Mouse (Mus musculus) cortical plate, adult 2 months (tissue): Measurements from ENCODE around the gene Slc7a7.

Experiments used
- CTCF ChIP-seq: fragments of 200-500 bp; IDR thresholded peaks from 2 replicates; pipeline ENCODE4 v1.5.1; 2011; ENCODE audit warnings: mild to moderate bottlenecking, control low read depth, low read length; ENCODE audit not compliant: insufficient read depth; ENCODE audit errors: extremely low read depth
- POLR2A ChIP-seq: fragments of 200-500 bp; IDR thresholded peaks from 2 replicates; pipeline ENCODE4 v1.6.1; 2011; ENCODE audit warnings: mild to moderate bottlenecking, low read length, control low read depth; ENCODE audit not compliant: insufficient read depth; ENCODE audit errors: extremely low read depth

DNA sequence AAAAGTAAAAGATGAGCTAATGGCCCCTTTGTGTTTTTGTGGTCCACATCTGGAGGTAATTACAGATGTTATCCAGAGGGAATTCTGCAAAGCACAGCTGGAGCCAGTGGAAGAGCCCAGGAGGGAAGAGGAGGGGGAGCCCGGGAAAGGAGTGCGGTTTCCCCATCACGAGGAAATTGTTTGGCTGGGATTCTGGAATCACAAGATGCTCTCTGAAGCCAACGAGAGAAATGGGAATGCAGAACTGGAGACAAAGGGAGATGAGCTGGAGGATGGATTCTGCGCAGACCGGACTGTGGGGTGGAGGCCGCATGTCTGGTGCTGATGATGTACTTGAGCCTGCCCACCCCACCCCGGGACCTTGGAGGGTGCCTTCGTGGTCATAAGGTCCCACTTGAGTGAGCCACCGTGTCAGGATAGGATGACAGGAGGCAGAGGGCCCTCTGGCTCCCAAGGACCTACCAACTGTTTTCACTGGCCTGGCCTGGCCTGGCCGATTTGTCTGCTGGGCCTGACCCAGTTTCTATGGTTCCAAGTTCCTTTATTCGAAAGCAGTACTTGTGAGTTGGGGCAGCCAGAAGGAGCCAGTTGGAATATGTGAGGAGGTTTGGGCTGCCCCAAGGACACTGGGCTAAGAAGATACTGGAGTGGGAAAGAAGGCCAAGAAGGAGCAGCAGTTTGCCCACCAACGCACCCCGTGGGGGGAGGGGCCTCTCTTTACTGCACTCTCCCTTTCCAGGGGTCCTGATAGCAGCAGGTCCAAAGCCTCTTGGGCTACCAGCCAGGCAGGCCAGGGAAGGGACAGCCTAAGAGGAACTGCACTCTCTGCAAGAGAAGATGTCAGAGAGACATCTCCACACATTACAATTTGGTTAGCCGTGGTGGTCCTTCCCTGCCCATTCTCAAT lies 26.4 kb upstream of the Slc7a7 start:
- TF ChIP-seq CTCF = no peak
- no peak for TF ChIP-seq POLR2A
